In genomic region chr1:38248027-38248426, GRCm38 (mm10) we compare ENCODE assay signal across 10 mouse cellular contexts.
A peak's percentile ranks its signal among the peaks of the same experiment; 100 is the strongest.
DNase-seq lines count a peak whose midpoint lies in the region; ATAC-seq and TF ChIP-seq lines count a peak whose summit lies in the region.
"Had no signal": no experiment of that assay in that cellular context is flagged by ENCODE, and none has a peak within 500 bp of the region (broad histone marks: within the 10 kb centered on the region; RNA-seq: fewer than 3 reads in every experiment).

No protein-coding gene starts in this region.

- no peak overlapping the region for H3K27ac ChIP-seq in kidney, postnatal 0 days
- 0 out of 2 replicates have a peak overlapping the region, but pooled peaks have one; percentile 44 for H3K27ac ChIP-seq in forebrain, embryonic 16.5 days (ENCODE audit: low read length)
- H3K27ac ChIP-seq in midbrain, embryonic 16.5 days (ENCODE audit: low read length), result peak overlapping the region; percentile 36; the same call in 1 of the 2 replicates

- no peak overlapping the region for H3K4me2 ChIP-seq in kidney, postnatal 0 days (ENCODE audit: low read length)
- no peak overlapping the region for H3K4me2 ChIP-seq in forebrain, embryonic 16.5 days (ENCODE audit: low read length)
- no peak overlapping the region for H3K4me2 ChIP-seq in midbrain, embryonic 16.5 days (ENCODE audit: low read length)

- H3K4me3 ChIP-seq in kidney, postnatal 0 days (replicated peaks; ENCODE audit: low read depth, low read length), result no peak overlapping the region
- H3K4me3 ChIP-seq in forebrain, embryonic 16.5 days (replicated peaks; ENCODE audit: low read length), result no peak overlapping the region
- H3K4me3 ChIP-seq in midbrain, embryonic 16.5 days (ENCODE audit: low read depth, low read length), result no peak overlapping the region
- H3K4me3 ChIP-seq: myocyte had no signal

- H3K27me3 ChIP-seq in kidney, postnatal 0 days (ENCODE audit: insufficient read depth, low read length), result no peaks in the 10 kb centered on the region
- no peaks in the 10 kb centered on the region for H3K27me3 ChIP-seq in forebrain, embryonic 16.5 days (replicated peaks; ENCODE audit: control insufficient read depth, insufficient read depth, low read length)
- H3K27me3 ChIP-seq in midbrain, embryonic 16.5 days (ENCODE audit: control insufficient read depth, insufficient read depth, low read depth, low read length), result no peaks in the 10 kb centered on the region

- peak; percentile 72 for DNase-seq in kidney, postnatal 0 days (ENCODE audit: low spot score)
- DNase-seq in kidney, postnatal 36 days, result no peak
- peak; percentile 74 for DNase-seq in embryo, embryonic 10 days (ENCODE audit: low spot score)
- no peak for DNase-seq in cerebellum, adult 11 months
- DNase-seq in layer of hippocampus, adult 8-10 months (ENCODE audit: low spot score in 2 of 2), result no peak
- no peak for DNase-seq in left cerebral cortex, postnatal 14 days (ENCODE audit: low spot score in 2 of 2)
- DNase-seq: lung, adult 18-20 months had no signal

- TF ChIP-seq CTCF in kidney, postnatal 0 days (IDR thresholded peaks at IDR 0.05; ENCODE audit: low read depth), result no peak

- WGBS in kidney, postnatal 0 days, result 22% methylated on average over 9 of the region's 9 CpGs
- WGBS in forebrain, embryonic 16.5 days, result 73% methylated on average over 9 of the region's 9 CpGs
- WGBS in midbrain, embryonic 16.5 days, result 49% methylated on average over 9 of the region's 9 CpGs

- no peak for ATAC-seq in kidney, postnatal 0 days (replicated peaks; ENCODE audit: low FRiP score, low read depth)
- no peak for ATAC-seq in forebrain, embryonic 16.5 days
- ATAC-seq in midbrain, embryonic 16.5 days, result no peak; the same call in 1 of the 2 replicates

- H3K9ac ChIP-seq in kidney, postnatal 0 days (ENCODE audit: low read depth, low read length), result no peak overlapping the region
- no peak overlapping the region for H3K9ac ChIP-seq in forebrain, embryonic 16.5 days (replicated peaks; ENCODE audit: low read depth, low read length)
- H3K9ac ChIP-seq in midbrain, embryonic 16.5 days (ENCODE audit: low read depth, low read length), result no peak overlapping the region

- H3K4me1 ChIP-seq in kidney, postnatal 0 days (replicated peaks; ENCODE audit: insufficient read depth, low read length), result no peaks in the 10 kb centered on the region
- peaks cover 10% of the 10 kb centered on the region; the same call in 1 of the 2 replicates for H3K4me1 ChIP-seq in forebrain, embryonic 16.5 days (replicated peaks; ENCODE audit: control insufficient read depth, insufficient read depth, low read length)
- 0 out of 2 replicates have a peak, but pooled peaks cover 5% of the 10 kb centered on the region for H3K4me1 ChIP-seq in midbrain, embryonic 16.5 days (ENCODE audit: control insufficient read depth, insufficient read depth, low read length)

- H3K9me3 ChIP-seq in kidney, postnatal 0 days (replicated peaks; ENCODE audit: low read length), result no peaks in the 10 kb centered on the region
- no peaks in the 10 kb centered on the region for H3K9me3 ChIP-seq in forebrain, embryonic 16.5 days (ENCODE audit: control insufficient read depth, low read length)
- no peaks in the 10 kb centered on the region for H3K9me3 ChIP-seq in midbrain, embryonic 16.5 days (replicated peaks; ENCODE audit: control insufficient read depth, low read length, poor library complexity, severe bottlenecking)

- H3K36me3 ChIP-seq in kidney, postnatal 0 days (ENCODE audit: insufficient read depth, low read length), result no peaks in the 10 kb centered on the region
- no peaks in the 10 kb centered on the region for H3K36me3 ChIP-seq in forebrain, embryonic 16.5 days (ENCODE audit: control insufficient read depth, insufficient read depth)
- no peaks in the 10 kb centered on the region for H3K36me3 ChIP-seq in midbrain, embryonic 16.5 days (ENCODE audit: control insufficient read depth, insufficient read depth, low read length)

- intact Hi-C loops in left cerebral cortex, postnatal 14 days (cut with DNase I), result no loop called here

Comparison
In these comparisons a context has a peak if more than half of its experiments do, and no peak if none do; other contexts are left out.
1. DNase-seq: peak in kidney, postnatal 0 days (single experiment) and embryo, embryonic 10 days (single experiment); none in kidney, postnatal 36 days (0 of 2), cerebellum, adult 11 months (single experiment), layer of hippocampus, adult 8-10 months (0 of 2) and left cerebral cortex, postnatal 14 days (0 of 2).